Mouse (Mus musculus) embryonic facial prominence, embryonic 15.5 days (tissue): ENCODE results near the gene Gab2. TPM values are rescaled to one million over a fixed set of nuclear protein-coding genes. Genes with fewer than 3 reads are reported as not detected.

Experiments
- ATAC-seq: fragments of 200-750 bp; cut with Nextera tagmentation; 2 replicates; pipeline ENCODE4 v1.8.0; 2017; ENCODE audit warnings: low read depth, moderate TSS enrichment; ENCODE audit not compliant: insufficient number of reproducible peaks, low FRiP score, low TSS enrichment
- H3K27ac ChIP-seq: fragments of 300-500 bp; sonication (generic); replicated peaks from 2 replicates; pipeline ENCODE4 v1.5.1; 2015; ENCODE audit warnings: mild to moderate bottlenecking, inconsistent platforms
- H3K27me3 ChIP-seq: fragments of 300-500 bp; sonication (generic); 2 replicates; pipeline ENCODE4 v1.6.1; 2015; ENCODE audit warnings: inconsistent platforms
- H3K36me3 ChIP-seq: fragments of 300-500 bp; sonication (generic); 2 replicates; pipeline ENCODE4 v1.6.1; 2015; ENCODE audit warnings: mild to moderate bottlenecking, inconsistent platforms
- H3K4me1 ChIP-seq: fragments of 300-500 bp; sonication (generic); 2 replicates; pipeline ENCODE4 v1.6.1; 2015; ENCODE audit warnings: inconsistent platforms
- H3K4me2 ChIP-seq: fragments of 300-500 bp; sonication (generic); replicated peaks from 2 replicates; pipeline ENCODE4 v1.6.1; 2015; ENCODE audit warnings: mild to moderate bottlenecking, inconsistent platforms
- H3K4me3 ChIP-seq: fragments of 300-500 bp; sonication (generic); replicated peaks from 2 replicates; pipeline ENCODE4 v1.5.1; 2015; ENCODE audit warnings: mild to moderate bottlenecking, inconsistent platforms
- H3K9ac ChIP-seq: fragments of 300-500 bp; sonication (generic); 2 replicates; pipeline ENCODE4 v1.6.1; 2015; ENCODE audit warnings: inconsistent platforms
- H3K9me3 ChIP-seq: fragments of 300-500 bp; sonication (generic); replicated peaks from 2 replicates; pipeline ENCODE4 v1.6.1; 2016; ENCODE audit warnings: inconsistent platforms
- WGBS: fragments of 180-500 bp; shearing (Covaris S2); methylation state at CpG from one replicate; pipeline ENCODE4 v1.1.7; 2015; 5-methylcytosine and 5-hydroxymethylcytosine counted together
- polyA plus RNA-seq: library from polyadenylated mRNA; unstranded; fragments of >200 nt; fragmentation: Nextera tagmentation; extraction: Ambion mirVana; gene quantifications from 2 replicates; pipeline ENCODE4 v1.2.1, GENCODE M21; 2015

The Gab2 gene
- polyA plus RNA-seq, 1 experiment from 2014 or later: 6.0 TPM

- no peaks in the 10 kb centered on the region for H3K4me1 ChIP-seq
- H3K4me3 ChIP-seq: no peak overlapping the region
- H3K9ac ChIP-seq: no peak overlapping the region
- no peak for ATAC-seq
- 85% methylated on average over 4 of the region's 4 CpGs for WGBS
- peaks cover 33% of the 10 kb centered on the region for H3K36me3 ChIP-seq
- no peak overlapping the region for H3K4me2 ChIP-seq
- no peak overlapping the region for H3K27ac ChIP-seq
- no peaks in the 10 kb centered on the region for H3K27me3 ChIP-seq
- H3K9me3 ChIP-seq: no peaks in the 10 kb centered on the region
Measured at GRCm38 (mm10) chr7:97305206-97305605, 223.8 kb downstream of the Gab2 start.

DNA sequence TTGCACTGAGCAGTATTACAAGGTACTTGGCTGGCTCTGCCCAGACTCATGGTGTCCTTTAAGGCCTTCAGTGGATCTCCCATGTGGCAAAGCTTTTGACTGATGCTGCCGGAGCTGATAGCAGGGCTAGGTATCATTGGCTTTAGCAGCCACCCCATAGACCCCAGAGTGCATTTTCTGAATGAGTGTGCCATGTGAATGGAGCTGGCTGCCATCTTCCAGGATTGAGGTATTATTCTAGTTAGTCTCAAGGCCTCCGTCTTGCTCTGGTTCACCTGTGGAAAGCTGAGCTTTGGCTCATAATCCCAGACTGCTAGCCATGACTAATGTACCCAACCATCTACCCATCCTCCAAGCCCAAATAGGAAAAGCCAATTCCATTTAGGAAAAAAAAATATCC, 225.4 kb downstream of the Gab2 start:
- H3K9ac ChIP-seq: no peak overlapping the region
- no peaks in the 10 kb centered on the region for H3K27me3 ChIP-seq
- no peaks in the 10 kb centered on the region for H3K4me1 ChIP-seq
- WGBS: 85% methylated on average over 2 of the region's 2 CpGs
- no peak overlapping the region for H3K27ac ChIP-seq
- no peak overlapping the region for H3K4me3 ChIP-seq
- H3K9me3 ChIP-seq: no peaks in the 10 kb centered on the region
- ATAC-seq: no peak
- H3K4me2 ChIP-seq: no peak overlapping the region
- H3K36me3 ChIP-seq: peaks cover 44% of the 10 kb centered on the region

DNA sequence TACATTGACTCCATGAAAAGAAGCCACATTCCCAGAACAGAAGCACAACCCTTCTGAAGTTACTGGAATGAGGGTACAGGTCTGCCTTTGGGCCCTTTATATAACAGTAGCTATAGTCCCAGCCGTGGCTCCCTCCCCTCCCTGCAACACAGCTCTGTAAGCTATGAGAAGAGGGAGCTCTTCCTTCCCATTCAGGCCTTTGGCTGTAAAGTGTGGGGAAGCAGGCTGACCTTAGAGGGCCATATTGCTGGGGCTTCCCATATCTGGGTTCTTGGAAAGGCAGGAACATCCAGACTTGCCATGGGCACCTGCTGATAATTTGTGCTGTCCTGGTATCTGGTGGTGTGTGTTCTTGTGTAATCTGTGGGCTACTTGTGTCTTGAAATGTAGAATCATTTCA, 226.2 kb downstream of the Gab2 start:
- Histone ChIP-seq H3K9ac (no peak overlapping the region), H3K9me3 (no peaks in the 10 kb centered on the region), H3K27me3 (no peaks in the 10 kb centered on the region), H3K27ac (no peak overlapping the region), H3K4me3 (no peak overlapping the region), H3K4me1 (no peaks in the 10 kb centered on the region), H3K36me3 (peaks cover 49% of the 10 kb centered on the region), H3K4me2 (no peak overlapping the region)
- ATAC-seq: no peak
- 81% methylated on average over 1 of the region's 1 CpGs for WGBS

DNA sequence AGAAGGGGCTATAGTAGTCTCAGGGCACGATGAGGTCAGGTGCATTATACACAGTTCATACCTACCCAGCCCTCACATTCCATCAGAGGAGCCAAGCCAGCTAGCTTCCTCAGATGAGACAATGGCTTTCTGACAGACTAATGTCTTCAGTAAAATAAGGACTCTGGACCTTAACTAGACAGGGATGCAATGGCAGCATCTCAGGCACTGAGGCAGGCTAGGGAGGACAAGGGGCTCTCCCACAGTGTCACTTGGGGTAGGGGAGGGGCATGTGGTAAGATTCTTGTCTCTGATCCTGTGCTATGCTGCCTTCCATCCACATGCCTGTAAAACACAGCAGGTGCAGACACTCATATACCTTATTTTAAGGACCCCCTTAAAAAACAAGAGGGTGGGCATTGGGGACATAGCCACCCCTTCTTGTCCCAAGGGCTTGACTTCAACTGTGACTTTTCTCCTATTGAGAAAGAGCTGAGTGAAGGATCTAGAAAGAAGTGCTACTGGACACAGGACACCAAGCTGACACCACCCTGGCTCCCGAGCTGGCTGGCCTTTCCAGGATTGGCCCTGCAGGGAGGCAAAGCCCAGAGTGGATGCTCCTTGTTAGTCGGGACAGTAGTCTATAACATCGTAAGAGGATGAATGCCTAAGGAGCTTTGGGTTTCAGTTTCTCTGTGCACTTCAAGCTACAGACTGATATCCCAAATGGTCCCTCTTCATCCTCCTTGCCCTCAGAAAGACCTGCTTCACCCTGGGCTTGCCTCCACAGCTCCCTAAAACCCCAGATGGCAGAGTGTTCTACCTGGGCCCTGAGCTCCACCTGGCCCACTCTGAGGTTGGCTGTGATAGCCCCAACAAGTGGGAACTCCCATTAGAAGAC, 228.3 kb downstream of the Gab2 start:
- no peak for ATAC-seq
- Histone ChIP-seq H3K9ac (no peak overlapping the region), H3K4me3 (no peak overlapping the region), H3K9me3 (no peaks in the 10 kb centered on the region), H3K4me1 (no peaks in the 10 kb centered on the region), H3K4me2 (no peak overlapping the region), H3K27me3 (no peaks in the 10 kb centered on the region), H3K27ac (no peak overlapping the region), H3K36me3 (peaks cover 54% of the 10 kb centered on the region)
- 81% methylated on average over 4 of the region's 4 CpGs for WGBS

DNA sequence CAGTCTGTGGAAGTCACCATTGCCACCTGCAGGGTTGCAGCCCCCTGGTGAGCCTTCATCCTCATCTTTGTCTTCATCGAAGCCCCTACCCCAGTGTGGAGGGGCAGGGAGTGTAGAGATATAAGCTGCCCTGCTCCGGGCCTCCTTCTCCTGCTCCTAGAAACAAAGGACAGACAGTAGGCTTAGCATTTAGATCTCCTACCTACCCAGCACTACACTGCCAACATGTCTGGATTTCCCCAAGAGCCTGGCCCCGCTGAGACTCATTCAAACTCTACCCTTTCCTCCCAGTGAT, 228.9 kb downstream of the Gab2 start:
- Histone ChIP-seq H3K4me1 (no peaks in the 10 kb centered on the region), H3K27me3 (no peaks in the 10 kb centered on the region), H3K4me3 (no peak overlapping the region), H3K4me2 (no peak overlapping the region), H3K27ac (no peak overlapping the region), H3K9me3 (no peaks in the 10 kb centered on the region), H3K9ac (no peak overlapping the region), H3K36me3 (peaks cover 51% of the 10 kb centered on the region)
- 82% methylated on average over 3 of the region's 3 CpGs for WGBS
- no peak for ATAC-seq

GRCm38 (mm10) chr7:97311620-97312019, 230.2 kb downstream of the Gab2 start:
- Histone ChIP-seq H3K4me3 (no peak overlapping the region), H3K36me3 (peaks cover 50% of the 10 kb centered on the region), H3K27ac (no peak overlapping the region), H3K9ac (no peak overlapping the region), H3K4me2 (no peak overlapping the region), H3K4me1 (no peaks in the 10 kb centered on the region), H3K27me3 (no peaks in the 10 kb centered on the region), H3K9me3 (no peaks in the 10 kb centered on the region)
- WGBS: 90% methylated on average over 14 of the region's 14 CpGs
- no peak for ATAC-seq

GRCm38 (mm10) chr7:97312196-97312595, 230.8 kb downstream of the Gab2 start:
- Histone ChIP-seq H3K4me2 (no peak overlapping the region), H3K4me3 (no peak overlapping the region), H3K4me1 (no peaks in the 10 kb centered on the region), H3K9me3 (no peaks in the 10 kb centered on the region), H3K36me3 (peaks cover 50% of the 10 kb centered on the region), H3K27ac (no peak overlapping the region), H3K27me3 (no peaks in the 10 kb centered on the region), H3K9ac (no peak overlapping the region)
- ATAC-seq: no peak
- 83% methylated on average over 17 of the region's 17 CpGs for WGBS

- H3K4me2 ChIP-seq: no peak overlapping the region
- H3K27me3 ChIP-seq: no peaks in the 10 kb centered on the region
- no peaks in the 10 kb centered on the region for H3K4me1 ChIP-seq
- H3K9ac ChIP-seq: no peak overlapping the region
- 91% methylated on average over 6 of the region's 6 CpGs for whole genome bisulfite sequencing
- H3K36me3 ChIP-seq: peaks cover 50% of the 10 kb centered on the region
- H3K27ac ChIP-seq: no peak overlapping the region
- no peaks in the 10 kb centered on the region for H3K9me3 ChIP-seq
- H3K4me3 ChIP-seq: no peak overlapping the region
- ATAC-seq: no peak
Measured at GRCm38 (mm10) chr7:97312856-97313255, 231.5 kb downstream of the Gab2 start.

- Histone ChIP-seq H3K27ac (no peak overlapping the region), H3K4me1 (no peaks in the 10 kb centered on the region), H3K27me3 (no peaks in the 10 kb centered on the region), H3K9me3 (no peaks in the 10 kb centered on the region), H3K4me3 (no peak overlapping the region), H3K9ac (no peak overlapping the region), H3K36me3 (peaks cover 44% of the 10 kb centered on the region), H3K4me2 (no peak overlapping the region)
- ATAC-seq: no peak
- WGBS: 53% methylated on average over 7 of the region's 7 CpGs
Measured at GRCm38 (mm10) chr7:97313364-97313995, 232.1 kb downstream of the Gab2 start.

DNA sequence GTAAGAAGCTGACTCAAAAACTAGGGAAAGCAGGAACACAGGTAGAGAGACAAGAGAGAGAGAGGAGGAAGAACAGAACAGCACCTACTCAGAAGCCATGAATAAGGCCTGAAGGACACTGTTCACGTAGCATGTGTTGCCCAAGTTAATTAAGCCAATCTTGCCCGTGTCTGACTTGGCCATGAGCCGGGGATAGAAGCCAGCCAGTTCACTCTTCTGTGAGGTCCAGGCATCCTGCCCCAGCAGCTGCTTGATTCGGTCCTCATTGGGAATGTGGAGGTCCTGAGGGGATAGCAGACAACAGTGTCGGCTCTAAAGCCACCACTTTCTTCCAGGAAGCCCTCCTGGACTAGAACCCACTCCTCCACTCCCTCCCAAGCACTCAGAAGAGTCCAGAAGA, 233.3 kb downstream of the Gab2 start:
- H3K4me3 ChIP-seq: no peak overlapping the region
- H3K4me2 ChIP-seq: no peak overlapping the region
- H3K36me3 ChIP-seq: peaks cover 38% of the 10 kb centered on the region
- H3K27ac ChIP-seq: no peak overlapping the region
- no peaks in the 10 kb centered on the region for H3K9me3 ChIP-seq
- no peaks in the 10 kb centered on the region for H3K4me1 ChIP-seq
- ATAC-seq: no peak
- WGBS: 82% methylated on average over 5 of the region's 5 CpGs
- H3K27me3 ChIP-seq: no peaks in the 10 kb centered on the region
- no peak overlapping the region for H3K9ac ChIP-seq

DNA sequence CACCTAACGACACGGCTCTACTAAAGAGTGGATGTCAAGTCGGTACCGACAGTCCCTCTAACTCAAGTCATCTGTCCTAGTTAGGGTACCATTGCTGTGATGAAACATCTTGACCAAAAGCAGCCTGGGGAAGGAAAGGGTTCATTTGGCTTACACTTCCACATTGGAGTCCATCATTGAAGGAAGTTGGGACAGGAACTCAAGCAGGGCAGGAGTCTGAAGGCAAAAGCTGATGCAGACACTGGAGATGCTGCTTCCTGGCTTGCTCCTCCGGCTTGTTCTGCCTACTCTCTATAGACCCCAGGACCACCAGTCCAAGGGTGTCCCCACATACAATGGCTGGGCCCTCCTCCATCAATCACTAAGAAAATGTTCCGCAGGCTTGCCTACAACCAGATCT, 234.3 kb downstream of the Gab2 start:
- peaks cover 31% of the 10 kb centered on the region for H3K36me3 ChIP-seq
- no peak for ATAC-seq
- 91% methylated on average over 6 of the region's 6 CpGs for WGBS

GRCm38 (mm10) chr7:97317706-97318105, 236.3 kb downstream of the Gab2 start:
- WGBS: 77% methylated on average over 3 of the region's 3 CpGs
- no peaks in the 10 kb centered on the region for H3K9me3 ChIP-seq
- no peak overlapping the region for H3K9ac ChIP-seq
- H3K27me3 ChIP-seq: no peaks in the 10 kb centered on the region
- peaks cover 14% of the 10 kb centered on the region for H3K36me3 ChIP-seq
- ATAC-seq: no peak
- H3K4me3 ChIP-seq: no peak overlapping the region
- H3K4me1 ChIP-seq: no peaks in the 10 kb centered on the region
- H3K27ac ChIP-seq: no peak overlapping the region
- no peak overlapping the region for H3K4me2 ChIP-seq

More for the DNA sequence above, 234.3 kb downstream of the Gab2 start:
- no peaks in the 10 kb centered on the region for H3K9me3 ChIP-seq
- no peaks in the 10 kb centered on the region for H3K27me3 ChIP-seq
- H3K9ac ChIP-seq: no peak overlapping the region
- no peak overlapping the region for H3K4me3 ChIP-seq
- H3K4me2 ChIP-seq: no peak overlapping the region
- no peak overlapping the region for H3K27ac ChIP-seq
- H3K4me1 ChIP-seq: no peaks in the 10 kb centered on the region
